Mouse (Mus musculus): ENCODE data around the gene Commd2. TPM values are rescaled to one million over a fixed set of nuclear protein-coding genes. Genes with fewer than 3 reads are reported as not detected.
A peak's percentile ranks its signal among the peaks of the same experiment; 100 is the strongest.

Commd2 gene
- 10 to 100 TPM; 20.9 to 21.6 TPM for total RNA-seq (2021)
- long read RNA-seq, experiment 1, transcript Commd2-202 (5 exons, 2,992 nt): major isoform, 19 of 25 reads
- long read RNA-seq, experiment 1, partial matches to known transcripts: 6 of 25 reads
- long read RNA-seq, experiment 1, other reads (novel, unspliced or antisense): 0 of 25 reads
- long read RNA-seq, experiment 2, transcript Commd2-202 (5 exons, 2,992 nt): major isoform, 12 of 18 reads
- long read RNA-seq, experiment 2, partial matches to known transcripts: 6 of 18 reads
- long read RNA-seq, experiment 2, other reads (novel, unspliced or antisense): 0 of 18 reads

DNA sequence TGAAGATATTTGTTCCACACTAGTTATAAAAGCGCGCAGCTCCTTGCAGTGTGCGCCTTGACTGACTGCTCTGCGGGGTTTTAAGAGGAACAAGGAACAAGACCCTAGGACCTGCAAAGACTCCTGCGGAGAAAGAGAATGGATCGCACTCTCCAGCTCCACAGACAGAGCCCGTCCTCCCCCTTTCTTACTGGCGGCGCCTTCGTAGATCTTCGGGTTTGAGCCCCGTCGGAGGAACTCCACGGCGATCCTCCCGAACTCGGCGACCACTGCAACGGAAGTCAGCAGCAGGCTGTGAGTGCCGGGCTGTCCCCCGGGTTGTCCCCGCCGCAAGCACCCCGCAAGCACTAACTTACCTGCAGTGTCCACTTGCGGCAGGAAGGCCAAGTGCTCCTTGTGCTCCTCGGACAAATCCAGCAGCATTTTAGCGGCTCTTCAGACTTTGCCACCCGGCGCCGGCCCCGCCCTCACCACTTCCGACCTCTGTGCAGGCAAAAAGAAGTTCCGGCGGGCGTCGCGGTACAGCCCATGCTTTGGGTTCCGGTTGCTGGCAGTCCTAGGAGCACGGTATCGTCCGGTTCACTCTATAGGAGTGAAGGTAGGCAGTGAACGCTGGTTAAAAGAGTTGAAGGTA is at the start of gene Commd2:
Gene Commd2 (minus strand): TSS at position 485 of the 634 bp plus-strand sequence.
- DNase-seq (ENCODE audit: low spot score in 2 of 2): peak; percentile 85 to 93
- no peak for TF ChIP-seq CTCF (conservative IDR thresholded peaks at IDR 0.05)

DNA sequence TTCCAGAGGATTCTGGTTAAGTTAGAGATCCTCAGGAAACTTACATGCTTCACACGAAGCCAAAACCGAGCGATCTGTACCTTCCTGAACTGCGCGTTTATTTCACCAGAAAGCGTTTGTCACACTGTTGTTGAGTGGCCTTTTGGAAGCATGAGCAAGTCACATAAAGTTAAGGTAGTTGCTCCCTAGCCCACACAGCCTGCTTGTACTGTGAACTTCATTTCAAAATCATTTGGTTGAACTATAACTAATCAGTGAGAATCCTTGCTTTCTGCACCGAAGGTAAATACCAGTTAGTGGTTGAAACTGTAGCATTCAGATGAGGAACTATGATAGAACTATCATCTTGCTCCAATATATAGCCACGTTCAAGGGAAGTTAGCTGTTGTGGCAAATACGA is 45.3 kb upstream of the Commd2 start:
- H3K4me3 ChIP-seq: no peak overlapping the region
- TF ChIP-seq CTCF (conservative IDR thresholded peaks at IDR 0.05): no peak
- no peak for DNase-seq (ENCODE audit: low spot score in 2 of 2)
- no peak overlapping the region for H3K27ac ChIP-seq

More for the DNA sequence above, at the start of gene Commd2:
- peak within 1 kb of the TSS; percentile 89 for H3K27ac ChIP-seq
- H3K4me3 ChIP-seq: peak within 1 kb of the TSS; percentile 97

DNA sequence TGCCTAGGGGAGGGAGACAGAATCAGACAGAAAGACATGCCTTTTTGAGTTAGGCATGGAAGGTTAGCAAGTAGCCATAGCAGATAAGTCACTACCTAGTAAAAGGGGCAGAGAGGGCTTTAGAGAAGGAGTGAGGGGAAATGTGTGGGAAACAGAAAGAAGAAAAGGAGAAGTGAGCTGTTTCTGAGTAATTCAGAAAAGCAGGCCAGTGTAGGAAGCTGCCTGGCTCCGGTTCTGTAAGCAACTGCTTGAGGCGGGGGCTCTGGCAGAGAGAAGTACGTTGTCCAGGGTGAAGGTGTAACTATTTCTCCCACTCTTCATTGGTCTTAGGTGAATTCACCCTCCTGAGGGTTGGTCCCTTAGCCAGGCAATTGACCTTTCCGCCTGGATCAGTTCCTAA is 44.7 kb upstream of the Commd2 start:
- no peak for DNase-seq (ENCODE audit: low spot score in 2 of 2)
- Histone ChIP-seq H3K27ac (no peak overlapping the region), H3K4me3 (no peak overlapping the region)
- TF ChIP-seq CTCF (conservative IDR thresholded peaks at IDR 0.05): no peak

DNA sequence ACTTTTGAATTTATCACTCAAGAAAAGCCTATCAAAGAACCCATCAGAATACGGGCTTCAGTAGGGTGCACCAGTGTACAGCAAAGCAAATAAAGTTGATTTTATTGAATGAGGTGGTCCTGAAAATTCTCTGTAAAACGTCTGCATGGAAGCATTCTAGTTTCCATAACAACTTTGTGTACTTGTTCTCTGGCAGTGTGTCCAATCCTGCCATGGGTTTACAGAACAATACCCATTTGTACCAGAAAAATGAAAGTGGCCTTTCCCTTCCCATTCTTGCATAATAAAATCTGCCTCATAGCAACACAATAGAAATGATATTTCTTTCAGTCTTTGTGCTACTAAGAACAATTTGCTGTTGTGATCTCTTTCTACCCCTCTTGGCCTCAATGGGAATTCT is 41.2 kb upstream of the Commd2 start, which contains the start of gene Ankub1:
Gene Ankub1 (minus strand): TSS at position 81 of the 400 bp plus-strand sequence.
- DNase-seq (ENCODE audit: low spot score in 2 of 2): no peak
- TF ChIP-seq CTCF (conservative IDR thresholded peaks at IDR 0.05): no peak
- Histone ChIP-seq H3K4me3 (peak within 1 kb of the TSS; percentile 3; the same call in 1 of the 2 replicates), H3K27ac (peak within 1 kb of the TSS; percentile 71)

DNA sequence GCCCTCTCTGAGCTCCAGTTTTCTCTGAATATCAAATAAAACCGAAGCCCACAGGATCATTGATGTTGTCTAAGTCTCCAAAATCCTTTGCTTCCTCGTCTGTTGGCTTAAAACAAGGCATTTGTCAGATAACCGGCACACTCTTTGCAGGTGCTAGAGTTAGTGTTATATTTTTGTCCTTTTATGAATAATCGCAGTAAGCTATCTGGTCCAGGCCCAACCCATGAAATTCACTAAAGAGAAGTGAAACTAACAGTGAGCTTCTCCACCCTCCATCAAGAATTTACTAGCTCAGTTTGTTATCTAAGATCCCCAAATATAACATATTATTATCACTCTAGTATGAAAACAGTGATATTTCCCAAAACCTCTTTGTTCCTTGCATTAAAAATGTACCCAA is 40.3 kb upstream of the Commd2 start:
- Histone ChIP-seq H3K4me3 (peak overlapping the region; percentile 3; the same call in 1 of the 2 replicates), H3K27ac (peak overlapping the region; percentile 70)
- no peak for DNase-seq (ENCODE audit: low spot score in 2 of 2)
- no peak for TF ChIP-seq CTCF (conservative IDR thresholded peaks at IDR 0.05)

DNA sequence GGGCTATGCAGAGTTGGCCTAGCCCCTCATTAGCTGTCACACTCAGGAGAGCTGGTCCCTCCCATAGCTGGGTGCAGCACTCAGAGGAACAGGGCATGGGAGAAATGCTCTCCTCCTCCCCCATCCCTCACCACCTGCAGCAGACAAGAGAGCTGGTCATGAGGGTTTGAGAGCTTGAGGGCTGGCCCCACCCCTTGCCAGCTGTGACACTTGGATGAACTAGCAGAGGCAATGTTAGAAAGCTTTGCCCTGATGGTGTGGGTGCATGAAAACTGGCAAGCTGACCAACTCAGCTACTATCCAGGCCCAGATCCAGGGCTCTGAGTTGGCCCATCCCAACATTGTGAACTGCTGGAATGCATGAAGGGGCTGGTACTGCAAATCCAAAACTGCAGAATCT is 26.3 kb upstream of the Commd2 start:
- peak; percentile 19 to 25 for DNase-seq (ENCODE audit: low spot score in 2 of 2)

DNA sequence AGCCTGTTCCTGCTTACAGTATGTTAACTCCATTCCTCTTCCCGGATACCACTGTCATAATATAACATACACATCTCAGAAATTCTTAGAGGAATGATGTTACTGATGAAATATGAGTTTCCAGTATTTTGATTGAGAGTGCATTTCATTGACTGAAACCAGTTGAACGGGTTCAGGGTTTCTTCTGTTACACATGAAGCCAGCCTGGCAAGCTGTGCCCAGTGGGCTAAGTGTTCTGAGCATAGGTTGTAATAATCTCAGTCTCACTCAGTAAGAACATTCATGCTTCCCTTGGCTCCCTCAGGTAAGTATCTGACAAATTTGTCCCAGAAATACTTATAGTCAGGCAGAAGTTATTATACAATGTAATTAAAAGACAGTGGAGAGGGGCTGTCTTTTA is 22.6 kb upstream of the Commd2 start:
- H3K4me3 ChIP-seq: no peak overlapping the region
- no peak for DNase-seq (ENCODE audit: low spot score in 2 of 2)
- no peak for TF ChIP-seq CTCF (conservative IDR thresholded peaks at IDR 0.05)
- no peak overlapping the region for H3K27ac ChIP-seq

More for the DNA sequence above, 26.3 kb upstream of the Commd2 start:
- no peak for TF ChIP-seq CTCF (conservative IDR thresholded peaks at IDR 0.05)
- Histone ChIP-seq H3K4me3 (no peak overlapping the region), H3K27ac (peak overlapping the region; percentile 66)

DNA sequence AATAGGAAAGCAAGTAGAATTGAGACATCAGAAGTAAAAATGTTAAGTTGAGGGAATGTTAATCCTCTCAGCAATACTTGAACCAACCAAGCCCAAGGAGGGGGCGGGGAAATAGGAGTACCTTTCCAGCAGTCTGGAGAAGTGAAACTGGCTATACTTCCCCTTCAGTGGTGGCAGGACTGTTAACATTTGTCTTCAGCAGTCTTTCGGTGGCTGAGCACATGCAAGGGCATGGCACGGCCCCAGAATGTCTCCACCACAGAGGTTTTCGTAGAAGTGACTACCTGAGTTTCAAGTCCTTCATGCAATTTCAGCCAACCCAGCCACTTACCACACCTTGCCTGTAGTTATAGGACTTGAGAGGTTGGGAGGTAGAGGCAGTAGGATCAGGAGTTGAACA is 22.1 kb upstream of the Commd2 start:
- DNase-seq (ENCODE audit: low spot score in 2 of 2): no peak
- Histone ChIP-seq H3K27ac (no peak overlapping the region), H3K4me3 (no peak overlapping the region)
- no peak for TF ChIP-seq CTCF (conservative IDR thresholded peaks at IDR 0.05)

DNA sequence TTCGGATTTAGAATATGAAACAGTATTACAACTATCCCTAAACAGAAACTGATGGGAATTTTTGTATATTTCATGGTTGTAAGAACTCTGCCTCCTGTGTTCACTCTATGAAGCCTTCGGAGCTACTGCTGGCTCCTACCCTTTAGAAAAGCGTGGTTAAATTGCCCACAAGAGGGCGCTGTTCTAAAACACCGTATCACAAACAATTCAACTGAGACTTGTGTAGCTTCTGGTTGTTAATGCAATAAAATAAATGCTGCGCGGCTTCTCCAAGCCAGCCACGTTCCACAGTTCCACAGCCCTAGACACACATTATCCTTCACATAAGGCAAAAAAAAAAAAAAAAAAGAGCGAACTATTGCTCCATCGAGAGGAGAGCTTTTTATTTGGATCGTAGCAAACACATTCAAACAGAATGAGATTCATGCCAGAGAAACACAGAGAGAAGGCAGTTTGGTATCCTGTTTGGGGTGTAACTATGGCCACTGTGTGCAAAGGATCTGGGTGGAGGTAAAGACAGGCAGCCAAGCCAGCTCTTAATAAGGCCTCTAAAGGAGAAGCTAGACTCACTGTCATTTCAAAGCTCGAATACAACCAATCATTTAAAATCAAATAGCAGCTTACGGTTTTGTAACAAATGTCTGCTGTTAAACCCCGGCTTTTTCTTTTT is 15.7 kb upstream of the Commd2 start:
- peak; percentile 86 for TF ChIP-seq CTCF (conservative IDR thresholded peaks at IDR 0.05)
- H3K4me3 ChIP-seq: peak overlapping the region; percentile 47
- H3K27ac ChIP-seq: peak overlapping the region; percentile 81
- peak; percentile 78 to 83 for DNase-seq (ENCODE audit: low spot score in 2 of 2)

DNA sequence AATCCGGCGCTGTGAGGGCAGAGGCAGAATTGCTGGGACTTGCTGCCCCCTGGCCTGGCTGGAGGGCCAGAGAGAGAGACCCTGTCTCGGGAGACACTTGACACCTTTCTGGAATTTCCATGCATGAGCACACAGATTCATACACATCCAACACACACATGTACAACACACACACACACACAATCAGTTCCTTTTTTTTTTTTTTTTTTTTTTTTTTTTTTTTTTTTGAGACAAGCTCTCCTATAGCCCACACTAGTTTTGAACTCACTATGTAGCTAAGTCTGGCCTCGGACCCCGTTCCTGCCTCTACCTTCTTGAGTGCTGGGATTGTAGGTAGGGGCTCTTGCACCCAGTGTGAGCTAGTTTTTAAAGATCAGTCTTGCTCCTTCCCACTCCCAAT is 14.4 kb upstream of the Commd2 start:
- Histone ChIP-seq H3K4me3 (no peak overlapping the region), H3K27ac (no peak overlapping the region)
- no peak for DNase-seq (ENCODE audit: low spot score in 2 of 2)
- no peak for TF ChIP-seq CTCF (conservative IDR thresholded peaks at IDR 0.05)

DNA sequence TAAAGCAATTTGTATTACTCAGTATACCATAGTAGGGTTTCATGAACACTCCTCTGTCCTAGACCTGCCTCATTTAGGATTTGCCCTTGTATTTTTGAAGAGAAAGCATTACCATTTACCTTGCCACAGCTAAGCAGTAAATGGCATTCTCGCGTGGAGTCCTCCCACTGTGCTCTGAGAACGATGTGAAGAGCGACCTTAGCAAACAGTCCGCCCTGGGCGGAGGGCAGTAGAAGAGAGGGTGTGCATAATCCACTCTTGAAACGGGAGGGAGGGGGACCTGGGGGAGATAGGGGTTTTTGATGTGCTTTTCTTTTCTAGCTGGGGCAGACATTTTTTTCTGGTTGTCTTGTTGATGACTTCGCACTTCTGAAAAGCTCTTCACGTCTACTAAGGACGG is 13.2 kb upstream of the Commd2 start:
- TF ChIP-seq CTCF (conservative IDR thresholded peaks at IDR 0.05): no peak

DNA sequence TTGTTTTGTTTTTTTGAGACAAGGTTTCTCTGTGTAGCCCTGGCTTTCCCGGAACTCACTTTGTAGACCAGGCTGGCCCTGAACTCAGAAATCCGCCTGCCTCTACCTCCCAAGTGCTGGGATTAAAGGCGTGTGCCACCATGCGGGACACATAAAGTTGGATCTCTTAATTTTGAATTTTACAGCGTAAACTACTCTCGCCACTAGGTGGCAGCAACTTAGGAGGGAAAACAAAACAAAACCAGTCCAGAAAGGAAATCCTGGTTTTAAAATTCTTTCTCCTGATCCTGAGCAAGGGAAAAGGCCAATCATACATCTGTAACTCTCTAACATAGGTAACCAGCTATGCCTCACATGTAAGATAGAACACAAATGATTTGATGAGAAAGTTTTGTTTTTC is 12.2 kb upstream of the Commd2 start:
- TF ChIP-seq CTCF (conservative IDR thresholded peaks at IDR 0.05): peak; percentile 87
- Histone ChIP-seq H3K4me3 (no peak overlapping the region), H3K27ac (no peak overlapping the region)
- peak; percentile 47 to 71 for DNase-seq (ENCODE audit: low spot score in 2 of 2)

More for the DNA sequence above, 13.2 kb upstream of the Commd2 start:
- DNase-seq (ENCODE audit: low spot score in 2 of 2): no peak
- Histone ChIP-seq H3K4me3 (no peak overlapping the region), H3K27ac (no peak overlapping the region)

DNA sequence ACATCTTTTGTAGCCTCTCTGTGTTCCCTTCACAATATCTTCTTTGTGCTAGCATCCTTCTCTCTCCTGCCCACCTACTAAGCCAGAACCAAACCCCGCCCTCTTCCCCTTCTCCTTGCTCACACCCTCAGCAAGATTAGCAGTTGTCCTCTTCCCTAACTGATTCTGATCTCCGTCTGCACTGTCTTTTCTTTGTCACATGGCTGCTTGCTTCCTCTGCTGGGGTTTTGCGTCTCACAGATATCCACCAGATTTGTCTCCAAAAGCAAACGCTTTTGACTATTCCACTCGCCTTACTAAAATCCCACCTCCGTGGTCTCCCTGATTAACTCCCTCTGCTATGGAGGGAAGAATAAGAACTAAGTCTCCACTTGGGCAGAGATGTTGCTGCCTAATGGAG is 7.1 kb upstream of the Commd2 start:
- no peak for TF ChIP-seq CTCF (conservative IDR thresholded peaks at IDR 0.05)
- no peak for DNase-seq (ENCODE audit: low spot score in 2 of 2)
- no peak overlapping the region for H3K4me3 ChIP-seq
- no peak overlapping the region for H3K27ac ChIP-seq
